Mouse (Mus musculus) forebrain, embryonic 11.5 days (tissue): Measurements from ENCODE around the gene Zfp872. TPM values are rescaled to one million over a fixed set of nuclear protein-coding genes. Genes with fewer than 3 reads are reported as not detected.
"Not testable (repeated sequence)": the region's sequence is repeated elsewhere in the genome, so short reads cannot be mapped to it uniquely, and the experiment has no call there.

Experiments
- ATAC-seq: fragments of 200-750 bp; cut with Nextera tagmentation; replicated peaks from 2 replicates; pipeline ENCODE4 v1.8.0; 2017; ENCODE audit warnings: moderate TSS enrichment; ENCODE audit not compliant: low FRiP score
- DNase-seq: peaks from one replicate; pipeline ENCODE4 v3.0.0-alpha.2; 2017; ENCODE audit warnings: low spot score
- H3K27ac ChIP-seq: fragments of 300-500 bp; sonication (generic); 2 replicates; pipeline ENCODE4 v1.5.1; 2014; ENCODE audit warnings: low read depth, low read length
- H3K27me3 ChIP-seq: fragments of 300-500 bp; sonication (generic); 2 replicates; pipeline ENCODE4 v1.6.1; 2014; ENCODE audit warnings: mild to moderate bottlenecking, low read length, mixed read lengths; ENCODE audit not compliant: control insufficient read depth, insufficient read depth
- H3K36me3 ChIP-seq: fragments of 300-500 bp; sonication (generic); 2 replicates; pipeline ENCODE4 v1.6.1; 2014; ENCODE audit warnings: mild to moderate bottlenecking, low read length, moderate library complexity, mixed read lengths; ENCODE audit not compliant: control insufficient read depth, insufficient read depth
- H3K4me1 ChIP-seq: fragments of 300-500 bp; sonication (generic); replicated peaks from 2 replicates; pipeline ENCODE4 v1.6.1; 2014; ENCODE audit warnings: low read length, mixed read lengths; ENCODE audit not compliant: control insufficient read depth, insufficient read depth
- H3K4me2 ChIP-seq: fragments of 300-500 bp; sonication (generic); 2 replicates; pipeline ENCODE4 v1.6.1; 2014; ENCODE audit warnings: low read depth, mild to moderate bottlenecking, low read length, moderate library complexity, mixed read lengths; ENCODE audit not compliant: severe bottlenecking
- H3K4me3 ChIP-seq: fragments of 300-500 bp; sonication (generic); 2 replicates; pipeline ENCODE4 v1.5.1; 2014; ENCODE audit warnings: low read depth, low read length
- H3K9ac ChIP-seq: fragments of 300-500 bp; sonication (generic); 2 replicates; pipeline ENCODE4 v1.6.1; 2014; ENCODE audit warnings: low read length
- H3K9me3 ChIP-seq: fragments of 300-500 bp; sonication (generic); 2 replicates; pipeline ENCODE4 v1.6.1; 2016; ENCODE audit warnings: low read length, mixed read lengths; ENCODE audit not compliant: control insufficient read depth
- WGBS: fragments of 180-500 bp; shearing (Covaris S2); extraction: QIAGEN DNeasy Blood & Tissue Kit; methylation state at CpG from one replicate; pipeline ENCODE4 v1.1.7; 2014; 5-methylcytosine and 5-hydroxymethylcytosine counted together
- polyA plus RNA-seq: library from polyadenylated mRNA; unstranded; fragments of >200 nt; fragmentation: Nextera tagmentation; extraction: Ambion mirVana; gene quantifications from 2 replicates; pipeline ENCODE4 v1.2.1, GENCODE M21; 2014

Gene Zfp872
- polyA plus RNA-seq, 1 experiment from 2014 or later, result 0.90 TPM

DNA sequence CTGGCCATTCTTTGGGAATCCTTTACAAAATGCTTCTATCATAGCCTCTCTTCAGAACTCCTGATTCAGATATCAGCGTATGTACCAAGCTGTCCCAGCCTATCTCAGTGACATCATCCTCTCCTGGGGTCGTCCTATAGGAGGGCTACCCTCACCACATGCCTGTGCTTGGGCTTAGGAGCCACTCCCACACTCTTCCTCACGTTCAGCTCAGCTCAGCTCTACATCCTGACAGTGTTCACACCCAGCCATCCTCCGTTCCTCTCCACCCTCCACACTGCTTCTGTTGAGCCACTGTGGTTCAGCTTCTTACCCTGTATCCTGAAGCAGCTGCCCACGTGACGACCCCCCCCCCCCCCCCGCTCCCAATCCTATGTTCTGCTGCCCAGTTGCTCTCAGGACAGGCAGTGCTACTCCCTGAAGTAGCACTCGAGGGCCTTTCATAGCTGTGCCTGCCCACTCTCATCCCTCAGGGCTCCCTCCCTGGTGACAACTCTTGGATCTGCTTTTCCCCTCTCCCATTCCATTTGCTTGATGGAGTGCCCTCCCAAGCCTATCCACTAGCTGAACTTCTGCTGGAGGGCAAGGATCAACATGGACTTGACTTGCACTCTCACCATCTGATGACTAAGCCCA lies 30.1 kb downstream of the Zfp872 start:
- no peaks in the 10 kb centered on the region for H3K27me3 ChIP-seq
- 61% methylated on average over 8 of the region's 8 CpGs for WGBS
- no peak overlapping the region for H3K4me2 ChIP-seq
- ATAC-seq, result no peak
- H3K9me3 ChIP-seq, result no peaks in the 10 kb centered on the region
- no peaks in the 10 kb centered on the region for H3K4me1 ChIP-seq
- no peak overlapping the region for H3K9ac ChIP-seq
- no peak overlapping the region for H3K27ac ChIP-seq
- H3K4me3 ChIP-seq, result no peak overlapping the region
- H3K36me3 ChIP-seq, result no peaks in the 10 kb centered on the region
- no peak for DNase-seq

DNA sequence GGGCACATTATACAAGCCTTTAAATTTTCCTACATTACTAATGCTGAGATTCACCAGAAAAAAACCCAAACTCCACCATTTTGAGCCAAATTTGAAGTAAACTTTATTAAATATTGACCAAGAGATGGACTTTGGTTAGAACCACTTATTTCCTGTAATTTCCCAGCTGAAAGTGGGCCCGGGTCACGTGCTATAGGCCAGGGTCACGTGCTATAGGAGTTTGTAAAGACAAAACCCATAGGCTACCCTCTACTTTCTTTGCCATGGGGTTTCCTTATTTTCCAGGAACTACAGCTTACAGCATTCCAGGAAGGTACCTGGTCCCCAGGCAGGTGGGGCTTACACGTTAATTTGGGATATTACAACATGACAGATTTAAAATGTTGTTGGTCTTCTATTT lies 36.2 kb downstream of the Zfp872 start:
- no peak for DNase-seq
- no peak overlapping the region for H3K9ac ChIP-seq
- no peaks in the 10 kb centered on the region for H3K36me3 ChIP-seq
- no peak overlapping the region for H3K4me2 ChIP-seq
- H3K4me3 ChIP-seq, result no peak overlapping the region
- H3K4me1 ChIP-seq, result no peaks in the 10 kb centered on the region
- H3K27me3 ChIP-seq, result no peaks in the 10 kb centered on the region
- no peak for ATAC-seq
- H3K27ac ChIP-seq, result no peak overlapping the region
- H3K9me3 ChIP-seq, result no peaks in the 10 kb centered on the region
- 91% methylated on average over 4 of the region's 4 CpGs for WGBS

DNA sequence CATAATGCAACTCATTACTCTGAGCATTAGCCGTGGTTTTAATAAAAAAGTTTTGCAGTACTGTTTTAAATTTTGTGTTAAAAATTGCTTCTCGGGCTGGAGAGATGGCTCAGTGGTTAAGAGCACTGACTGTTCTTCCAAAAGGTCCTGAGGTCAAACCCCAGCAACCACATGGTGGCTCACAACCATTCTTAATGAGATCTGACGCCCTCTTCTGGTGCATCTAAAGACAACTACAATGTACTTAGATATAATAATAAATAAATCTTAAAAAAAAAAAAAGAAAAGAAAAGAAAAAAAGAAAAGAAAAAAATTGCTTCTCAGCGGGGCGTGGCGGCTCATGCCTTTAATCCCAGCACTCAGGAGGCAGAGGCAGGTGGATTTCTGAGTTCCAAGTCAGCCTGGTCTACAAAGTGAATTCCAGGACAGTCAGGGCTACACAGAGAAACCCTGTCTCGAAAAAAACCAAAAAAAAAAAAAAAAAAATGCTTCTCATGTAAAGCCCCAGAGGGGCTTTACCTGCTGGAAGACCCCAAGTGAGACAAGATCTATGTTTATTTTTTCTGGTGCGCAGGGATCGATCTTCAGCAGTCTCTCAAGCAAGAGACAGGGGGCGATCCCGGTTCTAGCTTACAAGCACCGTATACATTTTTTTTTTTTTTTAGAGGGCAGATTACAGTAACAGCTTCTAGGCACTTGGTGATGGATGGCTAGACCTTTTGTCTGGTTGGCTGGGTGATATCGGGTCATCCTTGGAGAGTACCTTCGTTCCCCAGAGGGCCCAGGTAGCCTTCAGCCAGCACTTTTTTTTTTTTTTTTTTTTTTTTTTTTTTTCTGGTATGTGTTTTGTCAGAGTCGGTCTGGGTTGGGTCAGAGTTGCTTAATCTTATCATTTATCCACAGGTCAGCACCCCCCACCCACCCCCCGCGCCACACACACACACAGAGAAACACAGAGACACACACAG lies 36.9 kb downstream of the Zfp872 start:
- H3K27me3 ChIP-seq, result no peaks in the 10 kb centered on the region
- H3K9ac ChIP-seq, result peak overlapping the region; percentile 84
- ATAC-seq (peak; percentile 47), DNase-seq (peak; percentile 53)
- peak overlapping the region; percentile 75 for H3K4me3 ChIP-seq
- H3K27ac ChIP-seq, result no peak overlapping the region
- H3K9me3 ChIP-seq, result no peaks in the 10 kb centered on the region
- no peaks in the 10 kb centered on the region for H3K36me3 ChIP-seq
- 27% methylated on average over 17 of the region's 17 CpGs for WGBS
- H3K4me1 ChIP-seq, result no peaks in the 10 kb centered on the region
- peak overlapping the region; percentile 70 for H3K4me2 ChIP-seq

DNA sequence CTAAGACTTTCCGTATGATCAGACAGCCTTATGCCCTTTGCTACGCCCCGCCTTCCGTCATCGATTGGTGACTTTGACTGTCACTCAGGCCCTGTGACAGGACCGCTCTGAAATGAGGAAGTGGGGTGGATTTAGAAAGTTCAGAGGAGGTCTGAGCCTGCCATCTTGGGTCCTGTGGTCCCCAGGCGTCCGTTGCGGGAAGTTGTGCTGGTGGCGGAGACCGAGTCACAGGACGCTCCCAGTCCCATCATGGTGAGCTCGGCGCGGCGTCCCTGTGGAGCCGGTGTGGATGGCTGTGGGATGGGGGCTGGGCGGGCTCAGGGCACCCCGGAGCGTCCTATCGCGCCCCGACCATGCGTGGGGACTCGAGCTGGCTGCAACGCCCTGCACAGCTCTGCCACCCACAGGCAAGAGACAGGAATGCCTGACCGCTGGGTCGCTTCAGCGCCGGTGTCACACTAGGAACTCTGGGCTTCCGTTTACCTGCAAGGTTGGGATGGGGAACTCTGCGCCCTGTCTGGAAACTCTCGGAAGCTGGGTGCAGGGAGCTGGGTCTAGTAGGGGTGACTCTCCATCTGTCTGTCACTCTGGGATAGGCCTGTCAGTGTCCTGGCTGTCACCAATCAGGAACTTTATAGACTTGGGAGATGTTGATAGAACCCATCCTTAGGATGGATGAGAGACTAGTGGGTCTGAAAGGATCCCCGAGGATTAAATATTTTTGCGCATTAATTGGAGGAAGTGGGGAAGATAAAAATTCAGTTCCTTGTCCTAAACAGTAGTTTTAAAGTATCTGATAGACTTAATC lies 37.9 kb downstream of the Zfp872 start, which contains the start of gene Zfp809:
Gene Zfp809 (plus strand): TSS at position 134 of the 808 bp plus-strand sequence.
- Histone ChIP-seq H3K4me1 (no peaks in the 10 kb centered on the region), H3K36me3 (no peaks in the 10 kb centered on the region), H3K4me3 (peak within 1 kb of the TSS; percentile 75), H3K27me3 (no peaks in the 10 kb centered on the region), H3K9me3 (no peaks in the 10 kb centered on the region), H3K27ac (peak within 1 kb of the TSS; percentile 76), H3K4me2 (peak within 1 kb of the TSS; percentile 70), H3K9ac (peak within 1 kb of the TSS; percentile 84)
- WGBS, result 2% methylated on average over 35 of the region's 35 CpGs
- peak; percentile 98 for ATAC-seq
- DNase-seq, result peak; percentile 95

DNA sequence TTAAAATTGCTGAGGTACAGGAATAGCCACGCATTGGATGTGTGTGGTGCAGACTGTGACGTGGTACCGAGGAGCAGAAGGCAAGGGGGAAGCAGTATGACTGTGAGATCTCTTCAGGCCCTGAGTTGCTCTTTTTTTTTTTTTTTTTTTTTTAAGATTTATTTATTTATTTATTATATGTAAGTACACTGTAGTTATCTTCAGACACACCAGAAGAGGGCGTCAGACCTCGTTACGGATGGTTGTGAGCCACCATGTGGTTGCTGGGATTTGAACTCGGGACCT lies 38.4 kb downstream of the Zfp872 start:
- not testable (repeated sequence) for H3K36me3 ChIP-seq, H3K27ac ChIP-seq, H3K9ac ChIP-seq, ATAC-seq, DNase-seq, H3K4me1 ChIP-seq, H3K9me3 ChIP-seq, H3K27me3 ChIP-seq
- peak overlapping the region; percentile 70 for H3K4me2 ChIP-seq
- peak overlapping the region; percentile 75; the same call in 1 of the 2 replicates for H3K4me3 ChIP-seq
- WGBS, result 67% methylated on average over 7 of the region's 7 CpGs

DNA sequence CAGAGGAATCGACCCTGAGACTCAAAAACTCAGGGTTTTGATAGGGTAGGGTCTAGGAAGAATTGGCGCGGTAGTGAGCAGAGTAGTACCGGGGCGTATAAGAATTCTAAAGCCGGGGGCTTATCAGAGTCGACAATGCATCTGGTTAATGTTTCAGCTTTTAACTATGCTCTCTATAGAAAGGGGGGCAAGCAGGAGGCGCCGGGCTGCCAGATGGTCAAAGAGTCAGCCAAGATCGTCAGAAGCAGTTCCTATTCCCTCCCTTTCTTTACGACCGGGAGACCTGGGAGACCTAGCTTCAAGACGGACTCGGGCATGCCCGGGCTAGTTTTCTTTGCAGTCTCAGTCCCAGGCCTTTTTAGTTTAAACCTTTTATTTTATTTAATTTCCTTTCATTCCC lies 39.0 kb downstream of the Zfp872 start:
- Histone ChIP-seq H3K36me3 (no peaks in the 10 kb centered on the region), H3K4me2 (no peak overlapping the region), H3K4me1 (no peaks in the 10 kb centered on the region), H3K27me3 (no peaks in the 10 kb centered on the region), H3K9me3 (no peaks in the 10 kb centered on the region), H3K4me3 (no peak overlapping the region), H3K9ac (no peak overlapping the region), H3K27ac (no peak overlapping the region)
- DNase-seq, result no peak
- WGBS, result 95% methylated on average over 15 of the region's 15 CpGs
- no peak for ATAC-seq

DNA sequence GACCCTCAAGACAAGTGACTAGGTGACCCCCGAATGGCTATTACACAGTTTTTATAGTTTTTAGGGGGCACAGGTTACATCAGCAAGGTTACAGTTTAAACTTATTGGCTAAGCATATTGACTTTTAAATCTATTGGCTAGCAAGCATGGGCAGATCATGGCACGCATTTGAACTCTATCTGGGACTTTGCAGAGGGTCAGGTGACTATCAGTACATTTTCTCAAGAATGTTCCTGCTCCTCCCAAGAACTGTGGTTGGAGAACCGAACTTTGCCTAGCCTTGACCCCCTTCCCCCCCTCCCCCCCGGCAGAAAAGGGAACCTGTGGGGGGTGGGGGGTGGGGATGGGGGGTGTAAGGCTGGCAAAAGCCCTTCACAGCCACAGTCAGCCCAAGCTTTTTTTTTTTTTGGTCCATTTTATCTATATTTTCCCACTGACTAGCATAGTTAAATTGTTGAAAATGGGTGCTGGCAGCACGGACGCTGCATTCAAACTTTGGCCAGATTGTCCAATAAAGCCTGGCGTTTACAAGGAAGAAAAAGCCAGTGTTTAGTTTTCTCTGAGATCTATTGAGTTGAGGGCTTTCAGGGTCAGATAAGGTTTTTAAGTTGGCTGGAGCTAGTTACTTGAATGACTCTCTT lies 41.6 kb downstream of the Zfp872 start:
- no peak overlapping the region for H3K4me3 ChIP-seq
- 86% methylated on average over 7 of the region's 7 CpGs for WGBS
- no peak for ATAC-seq

DNA sequence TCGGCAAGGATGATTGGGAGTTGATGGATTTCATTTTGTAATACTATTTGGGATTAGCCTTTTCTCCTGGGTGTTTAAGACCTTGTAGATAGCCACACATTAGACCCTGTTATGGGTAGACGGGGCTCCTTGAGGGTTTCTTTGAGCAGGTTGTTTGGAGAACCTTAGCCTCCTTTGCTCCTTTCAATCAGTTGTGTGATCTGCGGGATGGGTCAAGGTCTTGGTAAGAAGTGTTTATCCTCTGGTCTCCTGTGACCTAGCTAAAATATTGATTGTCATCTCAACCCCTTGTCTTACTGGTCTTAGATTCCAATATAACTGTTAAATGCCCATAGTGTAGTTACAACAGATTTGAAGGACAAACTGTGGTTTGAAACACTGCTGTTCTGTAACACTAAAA lies 42.2 kb downstream of the Zfp872 start:
- DNase-seq, result no peak
- WGBS, result 94% methylated on average over 3 of the region's 3 CpGs

More for the DNA sequence above, 41.6 kb downstream of the Zfp872 start:
- no peaks in the 10 kb centered on the region for H3K9me3 ChIP-seq
- H3K4me2 ChIP-seq, result no peak overlapping the region
- H3K9ac ChIP-seq, result no peak overlapping the region
- no peaks in the 10 kb centered on the region for H3K27me3 ChIP-seq
- H3K27ac ChIP-seq, result no peak overlapping the region
- H3K36me3 ChIP-seq, result no peaks in the 10 kb centered on the region
- DNase-seq, result no peak
- no peaks in the 10 kb centered on the region for H3K4me1 ChIP-seq

More for the DNA sequence above, 42.2 kb downstream of the Zfp872 start:
- H3K27ac ChIP-seq, result no peak overlapping the region
- no peaks in the 10 kb centered on the region for H3K27me3 ChIP-seq
- no peak for ATAC-seq
- H3K36me3 ChIP-seq, result no peaks in the 10 kb centered on the region
- H3K4me3 ChIP-seq, result no peak overlapping the region
- no peaks in the 10 kb centered on the region for H3K4me1 ChIP-seq
- no peak overlapping the region for H3K4me2 ChIP-seq
- H3K9me3 ChIP-seq, result no peaks in the 10 kb centered on the region
- H3K9ac ChIP-seq, result no peak overlapping the region
